Mouse (Mus musculus): Measurements from ENCODE around the gene Adgrg3. TPM values are rescaled to one million over a fixed set of nuclear protein-coding genes. Genes with fewer than 3 reads are reported as not detected.

The Adgrg3 gene
- total RNA-seq (2015): 106 and 111 TPM in 2 replicates
- 178 and 215 TPM in 2 replicates for total RNA-seq (2017)

DNA sequence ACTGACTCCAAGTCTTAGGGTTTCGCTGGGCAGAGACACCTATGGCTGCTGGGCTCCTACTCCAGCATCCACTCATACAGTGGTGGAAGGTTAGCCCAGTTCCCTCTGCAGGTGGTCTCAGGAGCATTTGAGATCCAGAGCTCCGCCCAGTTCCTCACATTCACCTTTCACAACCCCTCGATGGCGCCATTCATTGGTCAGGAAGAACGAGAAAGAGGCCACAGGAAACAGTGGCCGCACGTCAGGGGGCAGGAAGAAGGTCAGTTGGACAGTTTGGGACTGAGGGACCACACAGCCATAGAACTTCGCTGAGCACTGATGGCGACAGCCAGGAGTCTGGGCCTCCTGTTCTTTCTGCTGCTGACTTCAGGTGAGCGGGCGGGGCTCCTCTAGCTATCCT lies at the start of gene Adgrg3:
Adgrg3 (plus strand) TSS at position 242 of the 400 bp plus-strand sequence.
- ATAC-seq (replicated peaks; ENCODE audit: poor library complexity): peak; percentile 22

DNA sequence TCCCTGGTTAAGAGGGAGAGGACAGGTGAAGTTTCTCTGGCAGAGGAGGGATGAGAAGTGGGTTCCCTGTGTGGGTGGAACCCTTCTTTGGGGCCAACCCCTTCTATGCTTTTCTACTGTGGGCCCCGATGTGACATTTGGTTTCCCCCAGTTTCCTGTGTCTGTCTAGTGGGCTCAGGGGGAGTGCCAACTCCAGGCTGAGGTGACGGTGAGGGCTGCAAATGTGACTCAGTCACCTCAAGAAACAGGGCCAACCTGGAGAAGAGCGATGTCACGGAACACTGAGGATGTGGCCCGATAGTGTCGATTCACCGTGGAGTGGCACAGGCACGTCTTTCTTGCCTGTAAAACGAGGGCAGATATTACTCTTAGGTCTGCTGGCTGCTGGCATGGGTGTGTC lies 44.2 kb upstream of the Adgrg3 start:
- no peak; the same call in 1 of the 2 replicates for ATAC-seq (replicated peaks; ENCODE audit: poor library complexity)

DNA sequence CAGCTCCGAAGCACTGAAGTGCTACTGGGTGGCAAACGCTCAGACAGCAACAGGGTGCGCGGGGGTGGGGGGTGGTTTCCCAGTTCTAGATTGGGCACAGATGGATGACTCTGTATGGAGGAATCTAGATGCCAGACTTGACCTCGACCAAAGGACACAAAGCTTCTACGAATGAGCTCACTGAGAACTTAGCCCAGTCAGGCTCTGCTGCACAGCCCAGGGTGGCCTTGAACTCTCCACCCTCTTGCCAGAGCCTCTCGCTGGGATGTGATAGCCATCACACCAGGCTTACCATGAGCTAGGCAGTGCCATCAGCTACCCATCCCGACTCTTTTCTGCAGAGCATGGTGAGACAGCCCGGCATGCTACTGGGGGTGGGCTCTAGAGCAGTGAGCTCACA lies 43.7 kb upstream of the Adgrg3 start:
- no peak for ATAC-seq (replicated peaks; ENCODE audit: poor library complexity)

DNA sequence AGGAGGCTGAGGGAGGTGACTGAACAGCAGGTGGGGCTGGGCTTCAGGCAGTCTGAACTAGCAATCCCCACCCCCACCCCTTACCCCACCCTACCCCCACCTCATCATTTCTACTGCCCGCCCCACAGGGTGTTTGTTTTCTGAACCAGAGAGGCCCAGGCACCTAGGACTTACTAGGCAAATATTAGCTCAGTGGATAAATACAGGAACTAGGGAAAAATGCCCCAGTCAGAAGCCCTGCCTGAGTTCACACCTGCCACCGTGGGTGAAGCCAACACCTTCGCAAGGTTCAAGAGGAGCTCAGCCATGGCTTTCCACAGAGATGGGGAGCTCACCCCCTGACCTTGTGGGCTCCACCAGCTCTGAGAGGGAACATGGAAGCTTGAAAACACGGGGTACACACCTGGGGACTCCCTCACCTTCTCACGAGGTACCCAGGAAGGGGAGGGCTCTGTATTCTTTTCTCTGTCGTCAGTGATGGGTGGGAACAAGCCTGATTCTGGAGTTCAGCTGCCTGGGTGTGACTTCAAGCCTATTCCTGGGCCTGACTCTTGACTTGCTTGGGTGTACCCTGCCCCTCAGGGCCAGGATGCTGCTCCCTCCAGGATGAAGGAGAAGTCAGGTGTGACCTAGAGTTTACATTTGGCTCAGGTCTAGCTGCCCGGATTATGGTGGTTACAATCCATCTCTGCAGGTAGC lies 42.9 kb upstream of the Adgrg3 start, which contains the start of gene Adgrg1:
Adgrg1 (plus strand) TSS at position 285 of the 699 bp plus-strand sequence.
- no peak for ATAC-seq (replicated peaks; ENCODE audit: poor library complexity)

DNA sequence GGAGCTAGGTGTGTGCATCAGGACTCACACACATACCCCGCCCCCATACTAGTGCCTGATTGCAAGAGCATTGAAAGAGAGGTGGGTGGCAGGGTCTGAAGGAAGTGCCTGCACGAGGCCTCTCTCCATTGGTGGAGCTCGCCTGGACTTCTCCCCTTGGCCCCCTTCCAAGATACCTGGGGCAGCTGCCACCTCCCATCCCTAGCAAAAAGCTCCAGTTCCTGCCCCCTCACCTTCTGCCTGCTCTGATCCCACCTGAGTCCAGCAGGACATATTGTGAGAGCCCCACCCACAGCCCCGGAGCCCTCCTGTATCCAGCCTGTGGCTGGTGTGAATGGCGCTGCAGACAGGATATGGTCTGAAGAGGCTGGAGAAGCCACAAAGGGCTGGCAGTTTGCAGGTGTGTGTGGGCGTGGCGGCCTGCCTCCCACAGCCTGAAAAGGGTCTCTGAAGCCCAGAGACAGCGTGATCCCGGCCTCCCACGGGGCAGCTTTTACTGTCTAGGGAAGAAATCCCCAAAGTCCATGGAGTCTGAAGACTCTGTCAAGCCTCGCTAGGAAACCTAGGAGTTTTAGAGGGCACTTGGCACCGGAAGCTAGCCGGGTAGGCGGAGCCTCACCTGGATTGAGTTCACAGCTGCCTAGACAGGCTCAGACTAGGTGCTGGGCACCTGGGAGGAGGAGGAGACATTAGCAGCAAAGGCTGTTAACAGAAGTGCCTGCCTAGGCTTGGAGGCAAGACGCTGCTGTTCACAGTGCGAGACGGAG lies 40.7 kb upstream of the Adgrg3 start:
- ATAC-seq (replicated peaks; ENCODE audit: poor library complexity): peak; percentile 35

DNA sequence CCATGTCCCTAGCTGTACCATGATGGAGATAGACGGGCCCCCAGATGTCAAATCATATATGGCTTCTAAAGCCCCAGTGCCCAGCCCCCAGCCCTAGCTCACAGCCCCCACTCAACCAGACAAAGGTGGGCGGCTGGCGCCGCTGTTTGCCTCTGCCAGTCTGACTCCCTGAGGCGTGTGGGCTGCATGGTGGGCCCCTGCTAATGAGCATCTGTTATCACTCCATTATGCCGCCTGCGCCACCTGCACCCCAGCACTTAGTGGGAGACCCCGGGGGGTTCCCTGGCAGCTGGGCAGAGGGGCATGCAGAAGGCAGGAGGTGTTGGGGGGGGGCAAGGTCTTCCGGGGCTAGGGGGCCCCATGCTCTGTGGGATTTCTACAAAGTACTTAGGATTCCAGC lies 39.4 kb upstream of the Adgrg3 start:
- no peak for ATAC-seq (replicated peaks; ENCODE audit: poor library complexity)

DNA sequence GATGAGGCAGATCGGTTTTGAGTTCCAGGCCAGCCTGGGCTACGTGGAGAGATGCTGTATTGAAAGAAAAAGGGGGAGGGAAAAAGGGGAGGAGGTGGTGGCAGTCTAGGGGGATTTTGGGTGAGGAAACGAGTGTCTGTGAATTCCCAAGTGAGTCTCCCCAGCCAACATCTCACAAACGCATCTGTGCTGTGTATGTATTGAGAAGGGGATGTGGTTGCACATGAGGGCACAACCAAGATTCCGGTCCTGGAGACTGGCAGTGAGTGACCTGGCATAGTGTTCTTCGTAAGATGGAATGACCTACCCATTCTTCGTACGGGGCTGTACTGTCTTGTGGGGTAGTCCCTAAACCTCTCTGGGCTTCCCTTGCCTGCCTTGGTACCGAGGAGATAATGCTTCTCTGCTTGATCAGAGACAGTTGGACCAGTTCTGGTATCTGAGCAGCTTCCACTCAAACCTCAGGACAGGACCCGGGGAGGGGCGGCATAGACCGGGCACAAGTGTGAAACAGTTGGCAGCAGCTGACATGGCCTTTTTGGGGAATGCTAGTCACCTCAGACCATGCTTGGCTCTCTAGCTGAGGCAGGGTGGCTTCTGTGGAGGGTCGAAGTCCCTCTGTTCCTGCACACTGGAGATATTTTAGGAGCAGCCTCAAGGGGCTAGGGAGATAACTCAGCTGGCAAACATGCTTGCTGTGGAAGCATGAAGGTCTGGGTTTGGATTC lies 38.7 kb upstream of the Adgrg3 start:
- ATAC-seq (replicated peaks; ENCODE audit: poor library complexity): peak; percentile 12

DNA sequence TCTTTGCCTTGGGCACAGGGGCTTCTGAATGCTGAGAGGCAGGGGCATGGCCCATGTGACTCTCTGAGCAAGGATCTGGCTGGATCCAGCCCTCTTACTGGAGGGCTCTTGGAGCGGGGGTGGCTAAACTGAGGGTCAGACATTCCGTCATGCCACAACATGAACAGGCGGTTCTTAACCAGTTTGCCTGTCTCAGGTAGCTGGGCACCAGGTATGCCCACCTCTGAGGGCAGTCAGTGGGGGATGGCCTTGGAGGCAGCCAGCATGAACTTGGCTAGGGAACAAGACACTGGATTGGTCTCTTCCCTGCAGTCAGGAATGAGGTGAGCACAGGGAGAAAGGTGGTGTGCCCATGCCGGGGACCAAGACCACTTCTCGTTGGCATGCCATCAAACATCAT lies 37.3 kb upstream of the Adgrg3 start:
- ATAC-seq (replicated peaks; ENCODE audit: poor library complexity): no peak

DNA sequence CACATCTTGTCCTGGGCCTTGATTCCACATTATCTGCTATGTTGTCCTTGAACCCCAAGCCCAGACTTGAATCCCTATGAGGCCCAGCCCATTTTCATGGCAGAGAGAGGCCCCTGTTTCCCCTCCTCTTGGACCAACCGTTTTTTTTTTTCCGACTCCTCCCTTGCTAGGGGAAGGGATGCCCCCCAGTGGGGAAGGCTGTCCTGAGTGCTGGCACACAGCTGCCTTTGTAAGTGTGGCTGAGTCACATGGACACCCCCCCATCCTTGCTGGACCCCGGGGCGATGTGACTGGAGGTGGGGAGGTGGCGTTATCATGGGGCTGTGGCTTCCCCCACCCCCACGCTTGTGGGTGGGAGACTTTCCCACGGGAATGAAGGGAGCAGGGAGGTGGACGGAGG lies 36.5 kb upstream of the Adgrg3 start:
- no peak for ATAC-seq (replicated peaks; ENCODE audit: poor library complexity)

DNA sequence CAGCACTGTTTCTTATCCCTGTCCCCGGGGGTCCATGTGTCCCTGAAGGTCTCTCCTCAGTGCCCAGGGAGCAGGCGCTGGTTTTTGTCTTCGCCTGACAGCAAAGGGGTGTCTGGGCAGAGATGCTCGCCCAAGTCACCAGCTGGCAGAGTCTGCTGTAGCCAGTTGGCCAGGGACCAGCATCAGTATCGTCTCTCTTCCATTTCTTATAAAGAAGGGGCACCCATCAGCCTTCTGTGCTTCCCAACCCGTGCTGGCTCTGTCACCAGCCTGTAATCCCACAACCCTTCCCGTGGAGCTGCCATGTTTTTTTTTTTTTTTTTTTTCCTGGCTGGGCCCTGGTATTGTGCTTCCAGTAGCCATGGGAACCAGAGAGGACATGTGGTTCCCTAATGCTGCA lies 35.6 kb upstream of the Adgrg3 start:
- ATAC-seq (replicated peaks; ENCODE audit: poor library complexity): no peak

DNA sequence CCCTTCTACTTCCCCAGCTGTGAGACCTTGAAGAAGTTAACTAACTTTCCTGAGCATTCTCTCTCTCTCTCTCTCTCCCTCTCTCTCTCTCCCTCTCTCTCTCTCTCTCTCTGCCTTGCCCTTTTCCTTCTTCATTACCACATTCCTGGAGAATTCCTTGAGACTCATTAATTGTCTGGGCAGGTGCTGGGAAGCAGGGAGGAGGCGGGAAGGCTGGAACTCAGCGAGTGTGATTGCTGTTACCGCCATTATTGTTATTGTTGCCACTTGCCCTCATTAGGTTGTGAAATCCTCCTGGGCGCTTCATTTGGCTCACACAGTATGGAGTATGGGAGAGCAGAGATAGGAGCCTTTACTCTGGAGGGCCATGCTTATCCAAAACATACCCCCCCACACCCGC lies 34.3 kb upstream of the Adgrg3 start:
- 0 out of 2 replicates have a peak, but pooled peaks have one; percentile 5 for ATAC-seq (replicated peaks; ENCODE audit: poor library complexity)

DNA sequence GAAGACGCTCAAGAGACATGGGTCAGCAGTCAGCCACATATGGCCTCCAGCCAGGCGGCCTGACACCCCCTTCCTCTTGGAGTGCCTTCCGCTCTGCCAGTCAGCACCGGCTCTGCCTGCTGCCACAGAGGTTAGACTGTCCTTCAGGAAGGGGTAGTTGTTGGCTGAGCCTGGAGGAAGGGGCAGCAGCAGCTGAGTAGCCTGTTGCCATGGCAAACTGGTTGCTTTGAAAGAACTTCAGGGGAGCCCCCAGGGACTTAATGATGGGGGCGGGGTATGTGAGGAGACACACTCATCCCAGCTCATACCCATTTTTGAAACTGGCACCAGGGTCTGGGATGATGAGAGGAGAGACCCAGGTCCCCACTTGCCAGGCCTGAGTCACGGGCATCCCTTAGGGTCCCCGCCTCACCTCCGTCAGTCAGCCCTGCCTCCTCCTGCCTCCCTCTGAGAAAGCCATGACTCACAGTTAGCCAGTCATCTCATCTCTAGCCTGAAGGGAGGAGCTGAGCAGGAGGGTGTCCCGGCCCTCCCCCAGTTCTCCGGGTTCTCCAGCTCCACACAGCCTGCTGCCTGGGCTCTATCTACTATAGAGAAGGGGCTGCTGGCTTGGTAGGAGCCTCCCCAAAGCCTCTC lies 33.5 kb upstream of the Adgrg3 start:
- peak; percentile 60 for ATAC-seq (replicated peaks; ENCODE audit: poor library complexity)

DNA sequence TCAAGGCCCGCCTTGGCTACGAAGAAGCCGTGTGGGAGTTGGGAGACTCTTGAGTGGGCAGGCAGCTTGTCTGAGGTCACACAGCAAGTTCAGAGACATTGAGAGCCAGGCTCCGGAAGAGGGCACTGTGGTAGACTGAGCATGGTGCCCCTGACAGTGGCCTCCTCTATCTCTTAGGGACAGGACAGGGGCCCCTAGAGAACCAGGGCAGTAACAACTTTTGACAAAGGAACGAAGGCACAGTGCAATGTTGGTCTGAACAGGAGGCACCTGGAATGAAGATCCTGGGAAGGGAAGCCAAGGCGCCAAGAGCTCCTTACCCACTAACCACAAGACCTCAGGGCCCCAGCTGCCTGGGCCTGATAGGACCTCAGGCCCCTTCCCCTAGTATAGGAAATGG lies 32.5 kb upstream of the Adgrg3 start:
- peak; percentile 56 for ATAC-seq (replicated peaks; ENCODE audit: poor library complexity)

DNA sequence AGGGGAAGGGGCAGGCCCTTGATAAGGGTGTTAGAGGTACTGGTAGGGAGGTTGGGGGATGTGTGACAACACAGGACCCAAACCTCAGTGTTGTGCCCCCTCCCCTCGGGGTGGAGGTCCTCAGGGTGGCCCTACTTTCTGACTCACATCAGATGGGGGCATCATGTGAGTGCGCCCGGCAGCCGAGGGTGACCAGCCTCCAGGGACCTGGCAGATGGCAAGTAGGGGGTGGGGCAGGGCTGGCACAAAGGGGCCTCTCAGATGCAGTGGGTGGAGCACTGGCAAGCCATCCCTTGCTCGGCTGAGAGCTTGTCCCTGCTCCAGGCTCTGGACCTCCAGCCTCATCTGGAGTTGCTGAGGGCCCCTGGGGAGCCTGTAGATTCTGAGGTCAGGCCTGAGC lies 30.8 kb upstream of the Adgrg3 start:
- peak; percentile 13; the same call in 1 of the 2 replicates for ATAC-seq (replicated peaks; ENCODE audit: poor library complexity)

DNA sequence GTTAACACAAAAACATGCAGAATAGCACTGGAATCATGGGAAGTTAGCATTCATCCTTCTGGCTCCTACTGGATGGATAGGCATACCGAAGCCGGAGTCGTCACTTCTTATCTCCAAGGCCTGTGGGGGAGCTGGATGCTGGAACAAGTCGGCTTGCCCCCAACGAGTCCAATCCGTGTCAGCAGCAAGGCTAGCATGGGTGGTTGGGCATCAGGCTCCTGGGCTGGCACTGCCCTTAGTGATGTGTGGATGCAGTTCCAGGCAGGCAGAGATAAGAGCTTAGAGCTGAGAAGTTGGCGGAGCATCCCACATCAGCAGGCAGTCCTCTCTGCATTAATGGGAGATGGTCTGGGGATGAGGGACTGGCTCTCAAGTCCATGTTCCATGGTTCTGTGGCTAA lies 29.9 kb upstream of the Adgrg3 start:
- ATAC-seq (replicated peaks; ENCODE audit: poor library complexity): no peak

DNA sequence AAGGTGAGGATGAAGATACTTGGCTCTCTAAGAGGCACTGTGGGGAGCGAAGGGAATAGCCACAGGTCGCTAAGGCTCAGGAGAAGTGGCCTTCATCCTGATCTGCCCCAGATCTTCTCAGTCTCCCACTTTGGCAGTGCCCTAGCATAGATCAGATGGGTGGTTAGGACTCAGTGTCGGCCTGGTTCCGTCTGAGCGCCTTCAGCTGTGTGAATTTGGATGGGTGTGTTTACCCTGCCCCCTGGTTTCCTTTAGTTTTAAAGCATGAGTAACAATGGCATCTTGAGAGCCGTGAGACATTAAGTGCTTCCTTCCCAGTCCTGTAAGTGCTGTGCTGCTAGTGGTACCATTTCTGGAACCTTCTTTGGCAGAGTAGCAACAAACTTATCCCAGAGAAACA lies 28.9 kb upstream of the Adgrg3 start:
- no peak for ATAC-seq (replicated peaks; ENCODE audit: poor library complexity)

DNA sequence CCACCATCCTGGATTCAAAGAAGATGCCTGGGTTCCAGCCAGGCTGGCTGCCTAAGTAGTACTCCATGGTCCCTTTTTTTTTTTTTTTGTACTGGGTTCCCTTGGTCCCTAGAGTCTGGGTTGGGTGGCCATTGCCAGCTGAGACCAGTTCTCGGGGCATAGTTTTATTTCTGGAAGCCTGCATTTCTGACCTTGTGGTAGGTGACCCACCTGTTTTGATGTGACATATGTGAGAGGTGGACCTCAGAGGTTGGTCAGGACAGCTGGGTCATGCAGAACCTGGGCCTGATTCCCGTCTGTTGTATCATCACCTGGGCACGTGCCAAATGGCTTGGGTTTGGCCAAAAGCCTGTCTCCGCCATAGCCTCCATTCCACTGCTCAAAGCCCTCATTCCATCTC lies 27.8 kb upstream of the Adgrg3 start:
- ATAC-seq (replicated peaks; ENCODE audit: poor library complexity): no peak

DNA sequence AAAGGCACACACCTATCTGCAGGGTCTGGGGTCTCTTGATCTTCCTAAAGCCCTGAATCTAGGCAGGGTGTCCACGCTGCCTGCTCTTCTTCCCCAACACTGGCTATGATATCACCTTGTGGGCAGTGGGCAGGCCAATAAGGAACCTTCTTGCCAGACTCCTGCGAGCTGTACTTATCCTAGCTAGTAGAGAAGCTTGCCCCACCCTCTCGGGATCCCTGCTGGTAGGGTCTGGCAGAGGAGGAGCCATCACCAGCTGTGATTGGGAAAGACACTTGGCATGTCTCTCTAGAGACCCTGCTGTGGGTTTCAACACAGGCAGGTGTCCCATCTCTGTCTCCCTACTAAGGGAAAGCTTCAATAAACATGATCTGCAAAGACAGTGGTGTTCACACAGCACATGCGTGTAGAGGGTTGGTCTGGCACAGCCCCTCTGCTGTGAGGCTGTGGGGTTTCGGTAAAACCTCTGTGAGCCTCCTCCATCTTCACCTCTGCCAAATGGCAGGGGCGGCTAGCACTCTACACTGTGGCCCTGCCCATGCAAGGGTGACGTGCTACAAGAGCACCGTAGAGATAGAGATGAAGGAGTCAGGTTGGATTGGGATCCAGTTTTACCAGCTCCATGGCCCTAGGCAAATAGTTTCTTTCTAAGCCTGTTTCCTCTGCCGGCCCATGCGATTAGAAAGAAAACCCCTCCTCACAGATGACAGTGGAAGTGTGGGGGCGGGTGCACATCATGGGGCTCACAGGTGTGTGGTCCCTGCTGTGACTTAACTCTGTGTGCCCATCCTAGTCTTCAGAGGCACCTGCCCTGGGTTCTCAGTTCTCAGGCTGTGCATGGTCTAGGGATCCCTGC lies 26.7 kb upstream of the Adgrg3 start:
- peak; percentile 26 for ATAC-seq (replicated peaks; ENCODE audit: poor library complexity)

DNA sequence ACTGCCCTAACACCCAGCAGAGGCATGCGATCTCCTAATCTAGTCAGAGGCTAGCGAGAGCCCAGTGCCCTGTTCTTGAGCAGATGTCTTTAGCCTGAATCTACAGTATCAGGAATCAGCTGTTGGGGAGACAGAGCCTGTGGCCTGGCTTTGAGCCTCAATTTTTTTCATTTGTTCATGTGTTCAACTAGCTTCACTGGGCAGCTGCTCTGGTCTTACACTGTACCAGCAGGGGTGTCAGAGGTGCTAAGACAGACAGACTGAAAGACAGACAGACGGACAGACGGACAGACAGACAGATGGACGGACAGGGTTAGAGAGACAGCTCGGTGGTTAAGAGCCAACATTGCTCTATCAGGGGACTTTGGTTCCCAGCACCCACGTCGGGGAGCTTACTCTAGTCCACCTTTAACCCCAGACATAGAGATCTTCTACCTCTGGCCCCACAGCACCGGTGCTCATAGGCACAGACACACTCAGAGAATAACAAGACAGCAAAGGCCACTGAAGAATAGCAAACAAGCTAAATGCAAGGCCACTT lies 26.0 kb upstream of the Adgrg3 start:
- 0 out of 2 replicates have a peak, but pooled peaks have one; percentile 10 for ATAC-seq (replicated peaks; ENCODE audit: poor library complexity)

DNA sequence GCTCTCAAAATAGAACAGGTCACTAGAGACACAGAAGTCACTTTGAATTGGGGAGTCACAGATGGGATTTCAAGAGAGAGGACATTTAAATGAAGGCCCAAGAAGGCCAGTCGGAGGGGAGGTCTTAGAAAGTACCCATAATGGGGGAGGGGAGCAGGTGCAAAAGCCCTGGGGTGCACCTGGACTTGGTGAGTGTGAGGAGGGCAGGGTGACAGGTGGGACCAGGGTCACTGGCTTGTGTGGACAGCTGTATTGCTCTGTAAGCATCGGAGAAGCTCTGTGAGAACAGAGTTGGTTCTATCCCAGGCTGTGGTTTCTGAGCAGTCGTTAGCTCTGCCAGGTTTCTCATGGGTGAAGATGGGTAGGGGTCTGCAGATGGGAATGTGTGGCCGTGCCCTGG lies 25.5 kb upstream of the Adgrg3 start:
- no peak for ATAC-seq (replicated peaks; ENCODE audit: poor library complexity)

Measured in megakaryocyte progenitor cell, adult 5-6 weeks (primary cell).